In the genomic region with DNA sequence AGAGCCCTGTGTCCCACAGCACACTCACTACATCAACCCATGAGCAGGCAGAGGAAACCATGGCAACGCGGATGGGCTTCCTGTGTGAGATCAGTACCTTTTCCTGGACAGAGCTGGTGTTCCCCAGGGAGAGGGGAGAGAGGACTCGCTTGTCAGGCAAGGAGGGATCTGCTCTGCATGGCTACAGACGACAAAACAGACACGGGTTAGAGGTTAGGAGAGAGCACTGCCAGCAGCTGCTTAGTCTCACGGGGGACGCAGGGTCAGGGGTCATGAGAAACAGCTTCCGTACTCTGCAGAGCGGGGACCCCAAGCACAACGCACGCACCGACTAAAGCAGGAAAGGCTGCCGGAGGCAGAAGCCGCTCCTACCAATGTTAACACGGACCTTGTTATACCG, we compare ENCODE assay signal across 9 mouse cellular contexts.
DNase-seq lines count a peak whose midpoint lies in the region; ATAC-seq lines count a peak whose summit lies in the region.
"Had no signal": no experiment of that assay in that cellular context is flagged by ENCODE, and none has a peak within 500 bp of the region (broad histone marks: within the 10 kb centered on the region; RNA-seq: fewer than 3 reads in every experiment).

No protein-coding gene starts in this region.

- H3K9ac ChIP-seq in embryonic facial prominence, embryonic 14.5 days (ENCODE audit: low read depth, low read length), result no peak overlapping the region
- no peak overlapping the region for H3K9ac ChIP-seq in liver, embryonic 12.5 days
- H3K9ac ChIP-seq in neural tube, embryonic 15.5 days (replicated peaks), result no peak overlapping the region

- ATAC-seq in embryonic facial prominence, embryonic 14.5 days (ENCODE audit: low read depth), result peak; percentile 58; the same call in 1 of the 2 replicates
- ATAC-seq in liver, embryonic 12.5 days, result peak; percentile 24; the same call in 1 of the 2 replicates
- ATAC-seq in neural tube, embryonic 15.5 days (ENCODE audit: low FRiP score), result 0 out of 2 replicates have a peak, but pooled peaks have one; percentile 53
- ATAC-seq: Patski had no signal

- 48% methylated on average over 16 of the region's 16 CpGs for WGBS in embryonic facial prominence, embryonic 14.5 days
- 80% methylated on average over 16 of the region's 16 CpGs for WGBS in liver, embryonic 12.5 days (ENCODE audit: insufficient replicate concordance)
- WGBS in neural tube, embryonic 15.5 days, result 66% methylated on average over 16 of the region's 16 CpGs

- H3K9me3 ChIP-seq in embryonic facial prominence, embryonic 14.5 days (ENCODE audit: control insufficient read depth, low read length), result no peaks in the 10 kb centered on the region
- no peaks in the 10 kb centered on the region for H3K9me3 ChIP-seq in liver, embryonic 12.5 days (replicated peaks)
- no peaks in the 10 kb centered on the region for H3K9me3 ChIP-seq in neural tube, embryonic 15.5 days (replicated peaks)

- DNase-seq in adrenal gland, postnatal 14 days, result peak; percentile 66
- peak; percentile 45 for DNase-seq in embryonic facial prominence, embryonic 14.5 days (ENCODE audit: low spot score)
- DNase-seq in heart, postnatal 36 days, result peak; percentile 41 to 60
- DNase-seq in layer of hippocampus, adult 11-12 months (ENCODE audit: low spot score), result no peak
- no peak for DNase-seq in right cerebral cortex, postnatal 4 days
- DNase-seq in ovary, adult 18-20 months (ENCODE audit: low spot score), result no peak

- H3K4me1 ChIP-seq in embryonic facial prominence, embryonic 14.5 days (ENCODE audit: control insufficient read depth, insufficient read depth, low read length), result no peaks in the 10 kb centered on the region
- H3K4me1 ChIP-seq in liver, embryonic 12.5 days, result no peaks in the 10 kb centered on the region
- no peaks in the 10 kb centered on the region for H3K4me1 ChIP-seq in neural tube, embryonic 15.5 days

- peaks cover 64% of the 10 kb centered on the region for H3K36me3 ChIP-seq in embryonic facial prominence, embryonic 14.5 days (ENCODE audit: control insufficient read depth, insufficient read depth, low read length)
- H3K36me3 ChIP-seq in liver, embryonic 12.5 days, result peaks cover 71% of the 10 kb centered on the region
- H3K36me3 ChIP-seq in neural tube, embryonic 15.5 days, result peaks cover 60% of the 10 kb centered on the region

- intact Hi-C loops in heart, postnatal 36 days (cut with DNase I), result loop anchor here (2.0 kb wide), 2 partner anchors 31 to 135 kb away; no protein-coding TSS in a partner anchor

- H3K27ac ChIP-seq in embryonic facial prominence, embryonic 14.5 days (replicated peaks; ENCODE audit: low read depth, low read length), result no peak overlapping the region
- 0 out of 2 replicates have a peak overlapping the region, but pooled peaks have one; percentile 14 for H3K27ac ChIP-seq in liver, embryonic 12.5 days
- no peak overlapping the region for H3K27ac ChIP-seq in neural tube, embryonic 15.5 days (replicated peaks)

- no peak overlapping the region for H3K4me2 ChIP-seq in embryonic facial prominence, embryonic 14.5 days (ENCODE audit: low read depth, low read length)
- H3K4me2 ChIP-seq in liver, embryonic 12.5 days, result no peak overlapping the region
- H3K4me2 ChIP-seq in neural tube, embryonic 15.5 days, result no peak overlapping the region

- no peaks in the 10 kb centered on the region for H3K27me3 ChIP-seq in embryonic facial prominence, embryonic 14.5 days (replicated peaks; ENCODE audit: control insufficient read depth, insufficient read depth, low read length)
- H3K27me3 ChIP-seq in liver, embryonic 12.5 days (replicated peaks), result no peaks in the 10 kb centered on the region
- H3K27me3 ChIP-seq in neural tube, embryonic 15.5 days (replicated peaks), result no peaks in the 10 kb centered on the region
- H3K27me3 ChIP-seq: Patski had no signal

- H3K4me3 ChIP-seq in embryonic facial prominence, embryonic 14.5 days (ENCODE audit: low read depth, low read length), result no peak overlapping the region
- H3K4me3 ChIP-seq in liver, embryonic 12.5 days, result no peak overlapping the region
- no peak overlapping the region for H3K4me3 ChIP-seq in neural tube, embryonic 15.5 days (replicated peaks)

Comparison
In these comparisons a context has a peak if more than half of its experiments do, and no peak if none do; other contexts are left out.
1. DNase-seq: peak in adrenal gland, postnatal 14 days (single experiment), embryonic facial prominence, embryonic 14.5 days (single experiment) and heart, postnatal 36 days (2 of 2); none in layer of hippocampus, adult 11-12 months (single experiment), right cerebral cortex, postnatal 4 days (single experiment) and ovary, adult 18-20 months (single experiment).
2. Peak in every context shown above with its lines, with median percentiles within 50 percentile points of each other: ATAC-seq.